Mouse (Mus musculus): Measurements from ENCODE around the gene Igfbpl1. TPM values are rescaled to one million over a fixed set of nuclear protein-coding genes. Genes with fewer than 3 reads are reported as not detected.

Gene Igfbpl1
- polyA plus RNA-seq, 2 experiments = 0.08 to 1.6 TPM

DNA sequence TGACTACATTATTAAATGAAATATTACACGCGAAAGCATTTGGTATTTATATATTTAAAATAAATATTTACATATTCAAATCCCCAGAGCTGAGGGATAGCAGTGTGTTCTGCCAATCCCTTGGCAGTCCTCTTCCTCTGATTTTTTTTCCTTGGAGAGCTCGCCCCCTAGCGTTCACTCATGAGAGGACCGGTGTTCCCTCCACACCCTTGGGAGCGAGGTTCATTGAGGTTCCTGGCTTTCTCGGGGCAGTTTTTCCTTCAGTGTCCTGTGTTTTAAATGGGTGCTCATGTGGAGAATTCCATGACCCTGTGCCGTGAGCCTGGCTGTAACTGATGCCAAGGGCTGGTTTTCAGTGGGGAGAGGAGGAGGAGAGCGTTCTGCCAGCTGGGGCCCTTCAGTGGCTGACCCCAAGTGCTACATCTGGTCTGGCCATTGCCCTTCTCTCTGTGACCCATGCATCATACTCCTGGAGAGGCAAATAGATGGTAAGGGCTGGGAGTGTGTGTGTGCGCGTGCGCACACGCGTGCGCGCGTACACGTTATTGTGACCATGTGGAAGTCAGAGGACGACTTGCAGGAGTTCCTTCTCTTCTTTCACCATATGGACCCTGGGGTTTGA, 29.2 kb upstream of the Igfbpl1 start:
- ATAC-seq (ENCODE audit: low FRiP score, low read depth) (no peak), DNase-seq (ENCODE audit: low spot score) (peak; percentile 61)
- Histone ChIP-seq H3K4me2 (replicated peaks; ENCODE audit: low read depth, low read length, severe bottlenecking) (no peak overlapping the region), H3K27ac (replicated peaks; ENCODE audit: low read depth, low read length) (no peak overlapping the region), H3K4me1 (ENCODE audit: control insufficient read depth, insufficient read depth, low read length) (peaks cover 4% of the 10 kb centered on the region), H3K9ac (ENCODE audit: low read depth, low read length, severe bottlenecking) (no peak overlapping the region), H3K4me3 (replicated peaks; ENCODE audit: low read length) (no peak overlapping the region), H3K36me3 (ENCODE audit: control insufficient read depth, insufficient read depth, low read length) (no peaks in the 10 kb centered on the region), H3K9me3 (ENCODE audit: control insufficient read depth, low read length) (no peaks in the 10 kb centered on the region), H3K27me3 (ENCODE audit: control insufficient read depth, insufficient read depth, low read length) (no peaks in the 10 kb centered on the region)
- WGBS = 45% methylated on average over 19 of the region's 19 CpGs
- TF ChIP-seq POLR2A (IDR thresholded peaks at IDR 0.05; ENCODE audit: borderline replicate concordance, extremely low read depth, insufficient read depth, insufficient read length) = no peak

DNA sequence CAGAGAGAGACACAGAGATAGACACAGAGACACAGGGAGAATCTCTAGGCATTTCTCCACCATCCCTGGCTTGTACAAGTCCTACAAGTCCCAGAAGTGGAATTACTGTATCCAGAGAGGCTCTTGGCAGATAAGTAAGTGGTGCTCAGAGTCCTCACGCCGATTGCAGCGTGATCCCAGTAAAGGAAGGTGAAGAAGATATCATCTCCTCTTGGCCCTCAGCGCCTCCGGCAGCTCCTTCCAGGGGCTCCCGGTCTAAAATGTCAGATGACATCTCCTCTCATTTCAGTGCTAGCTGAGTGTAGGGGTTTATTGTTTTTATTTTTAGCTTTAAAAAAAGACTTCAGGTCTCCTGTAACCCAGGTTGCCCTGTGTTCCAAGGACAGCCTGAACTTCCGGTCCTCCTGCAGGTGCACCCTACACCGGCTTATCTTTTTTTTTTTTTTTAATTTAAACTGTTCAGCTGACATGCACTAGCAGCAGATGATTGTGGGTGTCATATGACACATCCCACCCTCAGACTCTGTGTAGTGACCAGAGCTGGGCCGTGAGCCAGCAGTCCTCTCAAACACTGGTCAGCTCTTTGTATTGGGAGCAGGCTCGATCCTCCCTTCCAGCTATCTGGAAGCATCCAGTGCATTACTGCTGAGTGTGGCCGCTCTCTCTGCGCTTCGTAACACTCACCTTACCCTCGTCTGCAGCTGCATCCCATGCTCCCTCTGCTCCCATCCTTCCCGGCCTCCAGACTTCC, 26.9 kb upstream of the Igfbpl1 start:
- no peak for ATAC-seq (ENCODE audit: low FRiP score, low read depth)

DNA sequence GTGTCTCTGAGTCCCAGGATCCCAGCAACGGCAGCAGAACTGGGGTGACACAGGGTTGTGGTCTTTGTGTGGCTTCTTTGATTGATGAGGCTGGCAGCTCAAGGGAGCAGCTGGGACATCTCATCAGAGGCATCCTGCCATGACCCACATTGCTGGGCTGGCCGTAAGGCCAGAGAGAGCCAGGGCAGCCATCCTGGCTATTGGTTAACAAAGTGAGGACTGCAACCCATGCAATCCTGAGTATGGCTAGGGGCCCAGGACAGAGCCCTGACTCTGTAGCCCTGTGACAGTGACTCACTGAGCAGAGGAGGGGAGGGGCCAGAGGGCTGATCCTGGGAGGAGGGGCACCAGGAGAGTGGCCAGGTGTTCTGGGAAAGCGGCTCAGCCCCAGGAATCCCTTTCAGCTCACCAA, 24.9 kb upstream of the Igfbpl1 start:
- TF ChIP-seq POLR2A (IDR thresholded peaks at IDR 0.05; ENCODE audit: borderline replicate concordance, extremely low read depth, insufficient read depth, insufficient read length) = no peak
- Histone ChIP-seq H3K36me3 (ENCODE audit: control insufficient read depth, insufficient read depth, low read length) (no peaks in the 10 kb centered on the region), H3K4me1 (ENCODE audit: control insufficient read depth, insufficient read depth, low read length) (peaks cover 14% of the 10 kb centered on the region), H3K9ac (ENCODE audit: low read depth, low read length, severe bottlenecking) (no peak overlapping the region), H3K9me3 (ENCODE audit: control insufficient read depth, low read length) (no peaks in the 10 kb centered on the region), H3K27me3 (ENCODE audit: control insufficient read depth, insufficient read depth, low read length) (0 out of 2 replicates have a peak, but pooled peaks cover 3% of the 10 kb centered on the region), H3K4me2 (replicated peaks; ENCODE audit: low read depth, low read length, severe bottlenecking) (no peak overlapping the region), H3K4me3 (replicated peaks; ENCODE audit: low read length) (no peak overlapping the region), H3K27ac (replicated peaks; ENCODE audit: low read depth, low read length) (no peak overlapping the region)
- 25% methylated on average over 3 of the region's 3 CpGs for WGBS
- no peak for ATAC-seq (ENCODE audit: low FRiP score, low read depth)
- DNase-seq (ENCODE audit: low spot score) = no peak

More for the DNA sequence above, 26.9 kb upstream of the Igfbpl1 start:
- Histone ChIP-seq H3K27ac (replicated peaks; ENCODE audit: low read depth, low read length) (no peak overlapping the region), H3K4me3 (replicated peaks; ENCODE audit: low read length) (no peak overlapping the region), H3K4me1 (ENCODE audit: control insufficient read depth, insufficient read depth, low read length) (peaks cover 7% of the 10 kb centered on the region; the same call in 1 of the 2 replicates), H3K27me3 (ENCODE audit: control insufficient read depth, insufficient read depth, low read length) (no peaks in the 10 kb centered on the region), H3K4me2 (replicated peaks; ENCODE audit: low read depth, low read length, severe bottlenecking) (no peak overlapping the region), H3K36me3 (ENCODE audit: control insufficient read depth, insufficient read depth, low read length) (no peaks in the 10 kb centered on the region), H3K9ac (ENCODE audit: low read depth, low read length, severe bottlenecking) (no peak overlapping the region), H3K9me3 (ENCODE audit: control insufficient read depth, low read length) (no peaks in the 10 kb centered on the region)
- WGBS = 71% methylated on average over 15 of the region's 15 CpGs
- no peak for TF ChIP-seq POLR2A (IDR thresholded peaks at IDR 0.05; ENCODE audit: borderline replicate concordance, extremely low read depth, insufficient read depth, insufficient read length)
- no peak for DNase-seq (ENCODE audit: low spot score)

DNA sequence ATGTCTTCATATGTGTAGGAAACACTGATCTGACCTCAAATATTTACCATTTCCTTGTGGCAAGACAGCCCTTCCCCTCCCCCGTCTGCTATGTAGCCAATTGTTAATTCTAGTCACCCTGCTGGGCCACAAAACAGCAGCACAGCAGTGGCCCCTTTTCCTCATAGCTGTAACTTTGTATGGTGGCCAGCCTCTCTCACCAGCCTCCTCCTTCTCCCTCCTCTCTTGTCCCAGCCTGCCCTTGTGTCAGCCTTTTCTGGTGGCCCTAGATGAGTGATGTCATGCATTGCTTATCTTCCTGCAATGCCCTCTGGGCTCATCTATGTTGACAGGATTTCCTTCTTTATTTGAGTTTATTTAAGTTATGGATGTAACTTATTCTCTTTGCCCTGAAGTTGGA, 22.7 kb upstream of the Igfbpl1 start:
- Histone ChIP-seq H3K36me3 (ENCODE audit: control insufficient read depth, insufficient read depth, low read length) (no peaks in the 10 kb centered on the region), H3K27me3 (ENCODE audit: control insufficient read depth, insufficient read depth, low read length) (0 out of 2 replicates have a peak, but pooled peaks cover 11% of the 10 kb centered on the region), H3K9me3 (ENCODE audit: control insufficient read depth, low read length) (no peaks in the 10 kb centered on the region), H3K4me1 (ENCODE audit: control insufficient read depth, insufficient read depth, low read length) (peaks cover 14% of the 10 kb centered on the region), H3K4me2 (replicated peaks; ENCODE audit: low read depth, low read length, severe bottlenecking) (no peak overlapping the region; the same call in 1 of the 2 replicates), H3K4me3 (replicated peaks; ENCODE audit: low read length) (no peak overlapping the region), H3K9ac (ENCODE audit: low read depth, low read length, severe bottlenecking) (no peak overlapping the region), H3K27ac (replicated peaks; ENCODE audit: low read depth, low read length) (no peak overlapping the region)
- TF ChIP-seq POLR2A (IDR thresholded peaks at IDR 0.05; ENCODE audit: borderline replicate concordance, extremely low read depth, insufficient read depth, insufficient read length) = no peak
- DNase-seq (ENCODE audit: low spot score) (no peak), ATAC-seq (ENCODE audit: low FRiP score, low read depth) (no peak)
- 33% methylated on average over 1 of the region's 1 CpGs for WGBS

DNA sequence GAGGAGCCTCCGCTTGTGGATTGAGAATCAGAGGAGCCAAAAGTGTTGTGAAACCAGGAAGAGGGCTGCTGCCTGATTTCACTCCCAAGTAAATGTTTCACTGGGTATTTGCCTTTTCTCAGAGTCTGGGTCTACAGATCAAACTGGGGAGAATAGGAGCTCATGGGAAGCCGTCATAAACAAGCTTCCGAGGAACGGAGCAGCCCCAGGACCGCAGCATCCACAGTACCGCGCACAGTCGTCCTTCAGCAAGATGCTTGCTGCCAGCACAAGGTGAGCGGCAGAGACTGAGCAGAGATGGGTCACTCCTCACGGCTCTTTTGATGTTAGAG, 22.1 kb upstream of the Igfbpl1 start:
- WGBS = 17% methylated on average over 10 of the region's 10 CpGs
- peak overlapping the region; percentile 32 for H3K4me2 ChIP-seq (replicated peaks; ENCODE audit: low read depth, low read length, severe bottlenecking)
- H3K4me3 ChIP-seq (replicated peaks; ENCODE audit: low read length) = 0 out of 2 replicates have a peak overlapping the region, but pooled peaks have one; percentile 2

More for the DNA sequence above, 22.1 kb upstream of the Igfbpl1 start:
- TF ChIP-seq POLR2A (IDR thresholded peaks at IDR 0.05; ENCODE audit: borderline replicate concordance, extremely low read depth, insufficient read depth, insufficient read length) = no peak
- Histone ChIP-seq H3K9me3 (ENCODE audit: control insufficient read depth, low read length) (no peaks in the 10 kb centered on the region), H3K27me3 (ENCODE audit: control insufficient read depth, insufficient read depth, low read length) (0 out of 2 replicates have a peak, but pooled peaks cover 11% of the 10 kb centered on the region), H3K9ac (ENCODE audit: low read depth, low read length, severe bottlenecking) (no peak overlapping the region), H3K36me3 (ENCODE audit: control insufficient read depth, insufficient read depth, low read length) (no peaks in the 10 kb centered on the region), H3K27ac (replicated peaks; ENCODE audit: low read depth, low read length) (no peak overlapping the region), H3K4me1 (ENCODE audit: control insufficient read depth, insufficient read depth, low read length) (peaks cover 14% of the 10 kb centered on the region)
- DNase-seq (ENCODE audit: low spot score) = no peak
- no peak for ATAC-seq (ENCODE audit: low FRiP score, low read depth)
